ENCODE assay signal across 12 mouse cellular contexts in the genomic region with DNA sequence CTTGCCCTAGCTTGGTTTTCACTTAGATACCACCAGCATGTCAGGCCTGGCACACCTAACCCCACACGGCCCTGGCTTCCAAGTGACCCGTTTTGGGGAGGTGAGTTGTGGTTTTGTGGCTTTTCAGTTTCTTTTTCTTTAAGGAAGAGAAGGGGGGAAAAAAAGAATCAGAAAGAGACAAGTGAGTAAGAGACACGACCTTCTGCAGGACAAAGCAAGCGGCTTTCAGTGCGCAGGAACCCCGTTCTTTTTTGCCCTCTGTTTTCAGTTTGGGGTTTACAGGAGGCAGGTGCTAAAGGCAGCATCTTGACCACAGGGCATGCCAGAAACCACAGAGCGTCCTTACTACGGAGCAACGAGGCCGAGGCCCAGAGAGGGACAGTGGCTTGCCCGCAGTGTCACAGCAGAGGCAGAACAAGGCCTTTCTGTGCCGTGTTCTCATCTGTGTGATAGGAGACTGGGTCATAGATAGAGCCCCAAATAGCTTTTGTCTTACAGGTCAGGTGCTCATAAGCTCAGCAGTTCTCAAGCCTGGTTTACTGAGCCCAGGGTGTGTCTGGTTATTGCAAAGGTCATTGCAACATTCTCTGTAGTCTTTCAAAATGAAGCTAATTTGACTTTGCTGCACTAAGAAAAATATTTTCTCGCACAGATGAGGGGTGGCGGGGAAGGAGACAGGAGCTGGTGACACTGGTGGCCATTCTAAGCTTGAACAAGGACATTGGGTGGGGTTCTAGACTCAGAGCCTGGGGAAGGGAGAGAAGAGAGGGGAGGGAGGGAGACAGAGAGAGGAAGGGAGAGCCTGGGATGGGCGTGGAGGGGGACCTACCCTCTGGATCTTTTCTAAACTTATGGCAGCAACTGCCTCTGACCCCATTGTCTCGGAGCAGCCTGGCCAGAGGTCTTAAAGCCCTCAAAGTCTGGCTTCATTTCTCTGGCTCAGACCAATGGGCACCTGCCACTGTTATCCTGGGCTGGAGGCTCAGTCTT. TPM values are rescaled to one million over a fixed set of nuclear protein-coding genes. Genes with fewer than 3 reads are reported as not detected.
A peak's percentile ranks its signal among the peaks of the same experiment; 100 is the strongest.
DNase-seq lines count a peak whose midpoint lies in the region; ATAC-seq and TF ChIP-seq lines count a peak whose summit lies in the region.
"Had no signal": no experiment of that assay in that cellular context is flagged by ENCODE, and none has a peak within 500 bp of the region (broad histone marks: within the 10 kb centered on the region; RNA-seq: fewer than 3 reads in every experiment).

No protein-coding gene starts in this region.

- ATAC-seq in embryonic facial prominence, embryonic 13.5 days (ENCODE audit: insufficient number of reproducible peaks, insufficient read depth, low FRiP score, low TSS enrichment, low read depth): no peak
- ATAC-seq in liver, embryonic 12.5 days: no peak
- ATAC-seq in liver, embryonic 11.5 days (replicated peaks; ENCODE audit: low FRiP score): no peak
- no peak for ATAC-seq in intestine, embryonic 14.5 days (replicated peaks; ENCODE audit: low FRiP score, low TSS enrichment, low read depth)
- no peak for ATAC-seq in inflammation-experienced regulatory T-cells, adult 6 months

- H3K27ac ChIP-seq in embryonic facial prominence, embryonic 13.5 days: no peak overlapping the region
- no peak overlapping the region for H3K27ac ChIP-seq in embryonic facial prominence, embryonic 10.5 days (replicated peaks)
- H3K27ac ChIP-seq in liver, embryonic 12.5 days: peak overlapping the region; percentile 31; the same call in 1 of the 2 replicates
- H3K27ac ChIP-seq in liver, embryonic 11.5 days (ENCODE audit: low read depth, low read length): no peak overlapping the region
- peak overlapping the region; percentile 36; the same call in 1 of the 2 replicates for H3K27ac ChIP-seq in intestine, embryonic 14.5 days (ENCODE audit: low read depth)
- H3K27ac ChIP-seq in small intestine, adult 2 months (ENCODE audit: insufficient read depth, low read depth, low read length): peak overlapping the region; percentile 60
- H3K27ac ChIP-seq: limb, embryonic 13.5 days had no signal

- H3K9ac ChIP-seq in embryonic facial prominence, embryonic 13.5 days: 0 out of 2 replicates have a peak overlapping the region, but pooled peaks have one; percentile 32
- no peak overlapping the region for H3K9ac ChIP-seq in liver, embryonic 12.5 days
- H3K9ac ChIP-seq in liver, embryonic 11.5 days (ENCODE audit: low read depth, low read length): no peak overlapping the region
- H3K9ac ChIP-seq in intestine, embryonic 14.5 days (ENCODE audit: low read length): no peak overlapping the region
- H3K9ac ChIP-seq: limb, embryonic 13.5 days had no signal

- TF ChIP-seq POLR2A in small intestine, adult 2 months (IDR thresholded peaks at IDR 0.05; ENCODE audit: low read depth, low read length): no peak

- peaks cover 38% of the 10 kb centered on the region for H3K4me1 ChIP-seq in embryonic facial prominence, embryonic 13.5 days
- peaks cover 38% of the 10 kb centered on the region for H3K4me1 ChIP-seq in embryonic facial prominence, embryonic 10.5 days
- peaks cover 71% of the 10 kb centered on the region for H3K4me1 ChIP-seq in liver, embryonic 12.5 days
- peaks cover 22% of the 10 kb centered on the region for H3K4me1 ChIP-seq in liver, embryonic 11.5 days (replicated peaks; ENCODE audit: control insufficient read depth, insufficient read depth, low read length)
- H3K4me1 ChIP-seq in intestine, embryonic 14.5 days (replicated peaks; ENCODE audit: control insufficient read depth, insufficient read depth, low read length): peaks cover 33% of the 10 kb centered on the region
- peaks cover 45% of the 10 kb centered on the region for H3K4me1 ChIP-seq in small intestine, adult 2 months (ENCODE audit: control insufficient read depth, insufficient read depth, insufficient read length, low read length)

- no peak for TF ChIP-seq CTCF in small intestine, adult 2 months (IDR thresholded peaks at IDR 0.05; ENCODE audit: extremely low read depth, insufficient read length, insufficient replicate concordance, low read depth, low read length)

- H3K36me3 ChIP-seq in embryonic facial prominence, embryonic 13.5 days: no peaks in the 10 kb centered on the region
- no peaks in the 10 kb centered on the region for H3K36me3 ChIP-seq in embryonic facial prominence, embryonic 10.5 days (replicated peaks)
- H3K36me3 ChIP-seq in liver, embryonic 12.5 days: no peaks in the 10 kb centered on the region
- no peaks in the 10 kb centered on the region for H3K36me3 ChIP-seq in liver, embryonic 11.5 days (ENCODE audit: control insufficient read depth, insufficient read depth, low read length)
- no peaks in the 10 kb centered on the region for H3K36me3 ChIP-seq in intestine, embryonic 14.5 days (ENCODE audit: control insufficient read depth, insufficient read depth, low read length)
- no peaks in the 10 kb centered on the region; the same call in 1 of the 2 replicates for H3K36me3 ChIP-seq in small intestine, adult 2 months (ENCODE audit: control insufficient read depth, insufficient read depth, low read length)
- H3K36me3 ChIP-seq: limb, embryonic 13.5 days had no signal

- 77% methylated on average over 16 of the region's 16 CpGs for WGBS in embryonic facial prominence, embryonic 13.5 days
- 81% methylated on average over 16 of the region's 16 CpGs for WGBS in embryonic facial prominence, embryonic 10.5 days
- WGBS in liver, embryonic 12.5 days (ENCODE audit: insufficient replicate concordance): 47% methylated on average over 16 of the region's 16 CpGs
- WGBS in liver, embryonic 11.5 days: 58% methylated on average over 16 of the region's 16 CpGs
- WGBS in intestine, embryonic 14.5 days: 71% methylated on average over 16 of the region's 16 CpGs
- WGBS in small intestine, adult 2 months: 42% methylated on average over 16 of the region's 16 CpGs

- no peak overlapping the region for H3K4me2 ChIP-seq in embryonic facial prominence, embryonic 13.5 days
- peak overlapping the region; percentile 17; the same call in 1 of the 2 replicates for H3K4me2 ChIP-seq in liver, embryonic 12.5 days
- H3K4me2 ChIP-seq in liver, embryonic 11.5 days: no peak overlapping the region
- H3K4me2 ChIP-seq in intestine, embryonic 14.5 days (ENCODE audit: low read length): peak overlapping the region; percentile 1; the same call in 1 of the 2 replicates
- H3K4me2 ChIP-seq: limb, embryonic 13.5 days had no signal

- H3K9me3 ChIP-seq in embryonic facial prominence, embryonic 13.5 days: no peaks in the 10 kb centered on the region
- H3K9me3 ChIP-seq in embryonic facial prominence, embryonic 10.5 days: no peaks in the 10 kb centered on the region
- no peaks in the 10 kb centered on the region for H3K9me3 ChIP-seq in liver, embryonic 12.5 days (replicated peaks)
- H3K9me3 ChIP-seq in liver, embryonic 11.5 days (ENCODE audit: control insufficient read depth, low read length): no peaks in the 10 kb centered on the region
- no peaks in the 10 kb centered on the region for H3K9me3 ChIP-seq in intestine, embryonic 14.5 days (ENCODE audit: control insufficient read depth, low read length)
- H3K9me3 ChIP-seq: limb, embryonic 13.5 days had no signal

- H3K27me3 ChIP-seq in embryonic facial prominence, embryonic 13.5 days: no peaks in the 10 kb centered on the region
- H3K27me3 ChIP-seq in embryonic facial prominence, embryonic 10.5 days (replicated peaks; ENCODE audit: low read depth, poor library complexity, severe bottlenecking): no peaks in the 10 kb centered on the region
- H3K27me3 ChIP-seq in liver, embryonic 12.5 days (replicated peaks): no peaks in the 10 kb centered on the region
- no peaks in the 10 kb centered on the region for H3K27me3 ChIP-seq in liver, embryonic 11.5 days (replicated peaks; ENCODE audit: control insufficient read depth, insufficient read depth, low read length)
- no peaks in the 10 kb centered on the region for H3K27me3 ChIP-seq in intestine, embryonic 14.5 days (replicated peaks; ENCODE audit: control insufficient read depth, insufficient read depth, low read length)
- H3K27me3 ChIP-seq in small intestine, adult 2 months (ENCODE audit: control insufficient read depth, insufficient read depth, low read length): no peaks in the 10 kb centered on the region
- H3K27me3 ChIP-seq: limb, embryonic 13.5 days had no signal

- no peak for DNase-seq in embryonic facial prominence, embryonic 10.5 days (ENCODE audit: low spot score)
- no peak for DNase-seq in liver, embryonic 11.5 days (ENCODE audit: low spot score)
- DNase-seq in intestine, embryonic 14.5 days (ENCODE audit: low spot score): no peak
- no peak for DNase-seq in kidney, postnatal 4 days
- DNase-seq: kidney, postnatal 36 days; spleen, adult 18-20 months had no signal

- H3K4me3 ChIP-seq in embryonic facial prominence, embryonic 13.5 days: no peak overlapping the region
- no peak overlapping the region for H3K4me3 ChIP-seq in embryonic facial prominence, embryonic 10.5 days
- no peak overlapping the region for H3K4me3 ChIP-seq in liver, embryonic 12.5 days
- no peak overlapping the region for H3K4me3 ChIP-seq in liver, embryonic 11.5 days (ENCODE audit: low read depth, low read length)
- H3K4me3 ChIP-seq in intestine, embryonic 14.5 days (ENCODE audit: low read depth, low read length): no peak overlapping the region
- peak overlapping the region; percentile 12; the same call in 1 of the 2 replicates for H3K4me3 ChIP-seq in small intestine, adult 2 months (ENCODE audit: low read depth, low read length)
- H3K4me3 ChIP-seq: limb, embryonic 13.5 days had no signal

RNA-seq across cellular contexts. Expression of a gene that starts 8.1 kb away (rescaled TPM):
- polyA plus RNA-seq in embryonic facial prominence, embryonic 13.5 days (2015; fragmentation: Nextera tagmentation; extraction: Ambion mirVana): 26.5 and 40.3 TPM in 2 replicates
- polyA plus RNA-seq in embryonic facial prominence, embryonic 10.5 days (2016; fragmentation: Nextera tagmentation; extraction: Ambion mirVana): 29.2 and 33.0 TPM in 2 replicates
- polyA plus RNA-seq in liver, embryonic 12.5 days (2016; fragmentation: Nextera tagmentation; extraction: Ambion mirVana): 38.3 and 39.3 TPM in 2 replicates
- polyA plus RNA-seq in liver, embryonic 11.5 days (2014; fragmentation: Nextera tagmentation; extraction: Ambion mirVana): 34.3 and 42.6 TPM in 2 replicates
- polyA plus RNA-seq in intestine, embryonic 14.5 days (2014; fragmentation: Nextera tagmentation; extraction: Ambion mirVana): 30.4 and 37.5 TPM in 2 replicates
- 30.7 and 66.0 TPM in 2 replicates for polyA plus RNA-seq in small intestine, adult 2 months (2012; rRNA removed)
- polyA plus RNA-seq in inflammation-experienced regulatory T-cells, adult 6 months (2017; shearing (Covaris generic)): 1 to 10 TPM; 4.3 to 5.9 (median 4.6) TPM

RNA-seq across cellular contexts. Expression of a gene that starts 53.1 kb away (rescaled TPM):
- polyA plus RNA-seq in embryonic facial prominence, embryonic 13.5 days (2015; fragmentation: Nextera tagmentation; extraction: Ambion mirVana): not detected in 2 replicates
- polyA plus RNA-seq in embryonic facial prominence, embryonic 10.5 days (2016; fragmentation: Nextera tagmentation; extraction: Ambion mirVana): 2.0 and 3.6 TPM in 2 replicates
- polyA plus RNA-seq in liver, embryonic 12.5 days (2016; fragmentation: Nextera tagmentation; extraction: Ambion mirVana): not detected in 2 replicates
- polyA plus RNA-seq in liver, embryonic 11.5 days (2014; fragmentation: Nextera tagmentation; extraction: Ambion mirVana): 3.3 TPM in 1 of 2 replicates, not detected in the other
- polyA plus RNA-seq in intestine, embryonic 14.5 days (2014; fragmentation: Nextera tagmentation; extraction: Ambion mirVana): 2.2 TPM in 1 of 2 replicates, not detected in the other
- polyA plus RNA-seq in small intestine, adult 2 months (2012; rRNA removed): not detected in 2 replicates
- not detected for polyA plus RNA-seq in inflammation-experienced regulatory T-cells, adult 6 months (2017; shearing (Covaris generic))
- polyA plus RNA-seq: C2C12; limb, embryonic 13.5 days had no signal

Comparison
In these comparisons a context has a peak if more than half of its experiments do, and no peak if none do; other contexts are left out.
1. H3K27ac ChIP-seq: peak in liver, embryonic 12.5 days (single experiment), intestine, embryonic 14.5 days (single experiment) and small intestine, adult 2 months (single experiment); none in embryonic facial prominence, embryonic 13.5 days (single experiment), embryonic facial prominence, embryonic 10.5 days (single experiment) and liver, embryonic 11.5 days (single experiment).
2. H3K4me2 ChIP-seq: peak in liver, embryonic 12.5 days (single experiment) and intestine, embryonic 14.5 days (single experiment); none in embryonic facial prominence, embryonic 13.5 days (single experiment) and liver, embryonic 11.5 days (single experiment).